Mouse (Mus musculus) E14TG2a.4 (cell line): ENCODE measurements around the gene Sergef.

Experiments used
- H3K27me3 ChIP-seq: 2 replicates; pipeline ENCODE4 v1.6.1; 2014; ENCODE audit warnings: low read length, control low read depth; ENCODE audit not compliant: insufficient read depth
- H3K36me3 ChIP-seq: 2 replicates; pipeline ENCODE4 v1.6.1; 2014; ENCODE audit warnings: low read length, control low read depth; ENCODE audit not compliant: insufficient read depth
- H3K4me1 ChIP-seq: replicated peaks from 2 replicates; pipeline ENCODE4 v1.6.1; 2014; ENCODE audit warnings: low read depth, low read length, control low read depth
- H3K4me3 ChIP-seq: replicated peaks from 2 replicates; pipeline ENCODE4 v1.5.1; 2014; ENCODE audit warnings: mild to moderate bottlenecking, low read length
- H3K9me3 ChIP-seq: 2 replicates; pipeline ENCODE4 v1.6.1; 2014; ENCODE audit warnings: low read length, control low read depth
- CTCF ChIP-seq: conservative IDR thresholded peaks from 2 replicates; pipeline ENCODE4 v1.5.1; 2014; ENCODE audit warnings: low read length
- NANOG ChIP-seq: IDR thresholded peaks from 2 replicates; pipeline ENCODE4 v1.6.1; 2014; ENCODE audit warnings: borderline replicate concordance, low read length, mixed read lengths
- POU5F1 ChIP-seq: IDR thresholded peaks from 2 replicates; pipeline ENCODE4 v1.6.1; 2014; ENCODE audit warnings: low read length, borderline replicate concordance

Sergef gene

DNA sequence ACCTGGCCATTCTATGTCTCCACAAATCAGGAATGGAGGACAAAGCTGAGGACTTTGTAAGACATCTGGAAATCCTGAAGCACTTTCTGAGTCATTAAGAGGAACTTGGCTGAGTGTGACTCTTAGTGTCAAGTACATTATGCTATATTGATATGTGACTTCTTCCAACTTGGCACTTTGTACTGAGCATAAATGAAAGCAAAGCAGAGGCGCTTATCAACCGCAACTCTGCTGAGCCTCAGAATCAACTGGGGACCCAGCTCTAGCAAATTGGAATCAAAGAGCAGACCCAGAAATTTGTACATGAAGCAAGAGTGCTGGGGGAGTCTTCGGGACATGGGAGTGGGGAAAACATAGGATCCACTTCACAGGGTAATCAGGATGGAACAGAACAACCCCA, 92.0 kb downstream of the Sergef start:
- Histone ChIP-seq H3K36me3 (no peaks in the 10 kb centered on the region), H3K27me3 (no peaks in the 10 kb centered on the region), H3K9me3 (no peaks in the 10 kb centered on the region), H3K4me3 (no peak overlapping the region), H3K4me1 (peaks cover 8% of the 10 kb centered on the region; the same call in 1 of the 2 replicates)
- TF ChIP-seq POU5F1 = no peak
- TF ChIP-seq CTCF = no peak
- TF ChIP-seq NANOG = no peak

DNA sequence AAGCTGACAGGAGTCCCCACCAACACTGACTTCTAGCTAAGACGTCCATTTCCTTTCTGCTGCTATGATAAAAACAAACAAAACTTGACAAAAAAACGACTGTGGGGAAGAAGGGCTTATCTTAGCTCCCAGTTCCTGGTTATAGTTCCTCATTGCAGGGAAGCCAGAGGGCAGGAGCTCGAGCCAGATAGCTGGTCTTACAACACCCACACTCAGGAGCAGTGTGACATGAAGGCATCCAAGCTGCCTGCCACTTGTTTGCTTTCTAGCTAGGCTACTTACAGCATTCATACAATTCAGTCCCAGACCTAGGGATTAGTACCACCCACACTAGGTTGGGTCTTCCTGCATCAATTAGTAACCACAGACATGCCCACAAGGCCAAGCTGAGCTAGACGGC, 93.1 kb downstream of the Sergef start:
- Histone ChIP-seq H3K27me3 (no peaks in the 10 kb centered on the region), H3K9me3 (no peaks in the 10 kb centered on the region)
- no peak for TF ChIP-seq CTCF
- no peak for TF ChIP-seq NANOG
- TF ChIP-seq POU5F1 = no peak

DNA sequence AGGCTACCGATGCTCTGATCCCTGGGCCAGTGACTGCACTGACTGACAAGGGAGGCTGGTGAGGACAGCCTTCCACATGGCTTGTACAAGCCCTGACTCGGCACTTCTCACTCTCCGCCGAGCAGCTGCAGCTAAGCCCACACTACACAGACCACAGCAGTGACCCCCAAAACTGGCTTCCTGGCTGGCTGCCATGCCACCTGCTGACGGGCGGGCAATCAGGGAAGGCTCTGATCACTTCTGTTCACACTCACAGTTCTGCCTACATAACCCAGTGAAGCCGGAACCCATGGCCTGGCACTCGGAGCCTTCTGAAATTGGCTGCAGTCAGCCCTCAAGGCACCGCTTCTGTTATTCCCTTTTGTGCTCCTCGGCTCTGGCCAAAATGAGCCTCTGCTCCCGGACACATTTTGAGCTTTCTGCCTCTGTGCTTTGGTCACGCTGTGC, 95.4 kb downstream of the Sergef start:
- Histone ChIP-seq H3K4me1 (peaks cover 8% of the 10 kb centered on the region; the same call in 1 of the 2 replicates), H3K9me3 (no peaks in the 10 kb centered on the region), H3K4me3 (peak overlapping the region; percentile 45), H3K36me3 (no peaks in the 10 kb centered on the region), H3K27me3 (no peaks in the 10 kb centered on the region)
- no peak for TF ChIP-seq POU5F1
- no peak for TF ChIP-seq CTCF
- no peak for TF ChIP-seq NANOG

More for the DNA sequence above, 93.1 kb downstream of the Sergef start:
- Histone ChIP-seq H3K4me1 (peaks cover 8% of the 10 kb centered on the region; the same call in 1 of the 2 replicates), H3K4me3 (no peak overlapping the region), H3K36me3 (no peaks in the 10 kb centered on the region)

DNA sequence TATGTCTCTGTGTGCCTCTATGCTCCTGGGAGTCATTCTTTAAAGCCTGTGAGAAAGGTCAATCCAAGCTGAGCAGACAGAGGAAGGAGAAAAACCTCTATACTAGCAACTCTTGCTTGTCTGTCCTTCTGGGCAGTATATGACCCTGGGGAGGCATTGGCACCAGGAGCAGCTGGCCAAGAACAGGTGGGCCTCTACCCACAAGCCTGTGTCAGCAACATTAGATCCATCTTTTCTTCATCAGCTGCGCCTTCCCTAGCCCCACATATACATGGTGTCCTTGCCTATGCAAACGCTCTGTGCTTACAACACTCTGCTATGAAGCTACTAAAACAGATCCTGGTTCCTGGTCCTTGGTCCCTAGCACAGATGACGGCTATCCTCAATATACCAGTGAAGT, 97.5 kb downstream of the Sergef start:
- Histone ChIP-seq H3K9me3 (no peaks in the 10 kb centered on the region), H3K36me3 (no peaks in the 10 kb centered on the region), H3K4me1 (peaks cover 14% of the 10 kb centered on the region), H3K4me3 (no peak overlapping the region), H3K27me3 (no peaks in the 10 kb centered on the region)
- TF ChIP-seq NANOG (no peak), POU5F1 (no peak), CTCF (no peak)

DNA sequence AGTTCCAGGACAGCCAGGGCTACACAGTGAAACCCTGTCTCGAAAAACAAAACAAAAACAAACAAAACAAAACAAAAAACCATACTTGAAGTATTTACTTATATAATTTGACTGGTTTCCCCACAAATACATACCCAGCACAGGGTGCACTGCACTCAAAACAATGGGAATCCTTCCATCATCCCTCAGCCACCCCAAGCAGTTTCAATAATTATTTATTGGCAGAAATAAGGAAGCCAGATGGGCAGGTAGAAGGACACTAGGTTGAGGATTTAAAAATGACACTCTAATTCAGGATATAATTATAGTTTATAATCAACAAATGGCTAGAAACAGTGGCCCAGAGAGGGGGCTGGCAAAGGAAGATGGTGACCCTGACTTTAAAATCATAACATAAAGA, 99.0 kb downstream of the Sergef start:
- Histone ChIP-seq H3K27me3 (no peaks in the 10 kb centered on the region), H3K4me3 (no peak overlapping the region), H3K9me3 (no peaks in the 10 kb centered on the region), H3K4me1 (peaks cover 14% of the 10 kb centered on the region), H3K36me3 (no peaks in the 10 kb centered on the region)
- TF ChIP-seq NANOG (no peak), CTCF (no peak), POU5F1 (no peak)

GRCm38 (mm10) chr7:46536456-46537097, 103.0 kb downstream of the Sergef start:
- no peaks in the 10 kb centered on the region for H3K9me3 ChIP-seq
- H3K4me1 ChIP-seq = peaks cover 16% of the 10 kb centered on the region
- no peak overlapping the region for H3K4me3 ChIP-seq
- TF ChIP-seq CTCF = no peak
- no peak for TF ChIP-seq POU5F1
- TF ChIP-seq NANOG = no peak
- H3K27me3 ChIP-seq = no peaks in the 10 kb centered on the region
- no peaks in the 10 kb centered on the region for H3K36me3 ChIP-seq

DNA sequence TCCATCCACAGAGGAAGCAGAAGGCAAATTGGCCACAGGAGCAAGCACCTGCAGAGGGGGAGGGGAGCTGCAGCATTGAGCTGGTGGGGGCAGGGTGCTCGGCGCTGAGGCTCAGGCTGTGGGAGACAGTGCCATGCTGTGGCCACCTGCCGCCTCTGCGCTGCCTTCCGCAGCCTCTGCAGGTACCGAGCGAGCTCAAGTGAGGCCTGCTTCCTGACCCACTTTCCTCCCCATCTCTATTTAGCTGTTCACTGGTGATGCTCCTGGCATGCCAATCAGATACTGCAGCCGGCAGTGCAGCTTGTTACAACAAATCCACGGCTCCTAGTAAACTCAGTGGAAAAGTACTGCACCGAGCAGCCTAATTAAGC, 104.2 kb downstream of the Sergef start:
- H3K4me1 ChIP-seq = peaks cover 18% of the 10 kb centered on the region
- H3K9me3 ChIP-seq = no peaks in the 10 kb centered on the region
- no peak for TF ChIP-seq POU5F1
- no peak for TF ChIP-seq NANOG
- no peak for TF ChIP-seq CTCF
- H3K4me3 ChIP-seq = no peak overlapping the region
- no peaks in the 10 kb centered on the region for H3K36me3 ChIP-seq
- no peaks in the 10 kb centered on the region for H3K27me3 ChIP-seq

GRCm38 (mm10) chr7:46534767-46535428, 104.7 kb downstream of the Sergef start:
- H3K9me3 ChIP-seq = no peaks in the 10 kb centered on the region

More at GRCm38 (mm10) chr7:46534767-46535428, 104.7 kb downstream of the Sergef start:
- no peak for TF ChIP-seq POU5F1
- no peak for TF ChIP-seq NANOG
- no peak for TF ChIP-seq CTCF
- no peak overlapping the region for H3K4me3 ChIP-seq
- peaks cover 24% of the 10 kb centered on the region for H3K4me1 ChIP-seq
- no peaks in the 10 kb centered on the region for H3K36me3 ChIP-seq
- H3K27me3 ChIP-seq = no peaks in the 10 kb centered on the region
